Mouse (Mus musculus) retina, adult 2 months (tissue): ENCODE results near the gene Sap30l.

Source experiments
- DNase-seq: peaks from one replicate; pipeline ENCODE4 v3.0.0-alpha.2; 2012; ENCODE audit warnings: low read depth, low spot score

The Sap30l gene

DNA sequence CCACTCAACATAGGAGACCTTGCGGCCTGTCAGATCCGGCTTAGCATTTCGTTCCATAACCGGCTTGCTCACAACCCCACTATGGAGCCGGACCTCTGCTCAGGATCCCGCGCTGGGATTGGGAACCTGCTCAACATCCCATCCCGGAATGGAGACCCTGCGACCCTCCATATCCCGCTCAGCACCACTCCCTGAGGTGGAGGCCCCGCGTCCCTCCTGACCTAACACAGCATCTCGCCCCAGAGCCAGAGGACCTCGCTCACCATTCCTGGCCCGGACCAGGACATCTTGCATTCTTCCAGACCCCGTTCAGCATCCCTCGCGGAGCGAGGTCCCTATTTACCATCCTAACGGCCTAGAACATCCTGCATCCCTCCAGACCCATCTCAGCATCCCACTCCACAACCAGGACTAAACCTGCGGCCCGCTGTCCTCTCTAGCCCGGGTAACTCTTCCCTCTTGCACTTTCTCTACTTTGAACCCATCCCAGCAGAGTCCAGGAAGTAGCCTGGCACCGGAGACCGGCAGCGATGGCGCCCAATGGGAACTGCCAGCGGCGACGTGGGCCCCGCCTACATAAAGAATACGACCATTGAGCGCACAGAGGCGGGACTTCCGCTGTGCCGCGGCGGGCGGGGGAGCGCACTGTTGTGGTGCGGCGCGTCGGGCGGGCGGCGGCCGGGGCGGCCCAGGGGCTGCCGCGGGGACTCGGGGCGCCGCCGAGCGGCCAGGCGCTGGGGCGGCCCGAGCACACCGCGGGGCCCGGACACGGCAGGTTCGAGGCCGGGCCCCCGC is at the start of gene Sap30l:
Gene Sap30l, plus strand, starts transcription at position 667 of the 795 bp plus-strand sequence.
- DNase-seq = peak; percentile 87

DNA sequence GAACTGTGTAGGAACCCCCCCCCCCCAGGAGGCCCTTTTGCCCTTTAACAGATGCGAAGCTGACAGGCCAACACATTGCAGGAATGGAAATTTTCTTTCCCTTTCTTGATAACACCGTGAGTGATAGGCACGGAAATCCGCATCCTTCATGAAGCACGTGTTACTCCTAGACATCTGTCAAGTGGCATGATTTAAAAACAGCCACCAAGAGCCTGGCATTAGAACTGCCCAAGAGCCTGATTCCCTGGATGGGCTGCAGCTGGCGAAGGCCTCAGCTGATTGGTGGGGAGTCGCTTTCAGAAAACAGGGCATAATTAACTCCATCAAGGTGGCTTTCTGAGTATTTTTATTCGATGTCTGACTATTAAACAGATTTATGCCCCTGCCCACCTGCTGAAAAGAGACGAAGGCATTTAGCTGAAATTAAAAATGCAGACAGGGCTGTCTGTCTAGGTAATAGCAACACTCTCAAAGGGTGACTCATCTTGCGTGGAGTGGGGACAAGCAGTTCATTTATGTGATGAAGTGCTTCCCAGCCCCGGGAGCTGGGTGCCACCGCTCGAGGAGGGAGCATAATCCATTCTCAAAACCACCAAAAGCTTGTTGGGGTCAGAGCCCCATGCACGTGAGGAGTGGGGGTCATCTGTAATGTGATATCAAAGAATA is 47.8 kb upstream of the Sap30l start:
- DNase-seq = no peak

DNA sequence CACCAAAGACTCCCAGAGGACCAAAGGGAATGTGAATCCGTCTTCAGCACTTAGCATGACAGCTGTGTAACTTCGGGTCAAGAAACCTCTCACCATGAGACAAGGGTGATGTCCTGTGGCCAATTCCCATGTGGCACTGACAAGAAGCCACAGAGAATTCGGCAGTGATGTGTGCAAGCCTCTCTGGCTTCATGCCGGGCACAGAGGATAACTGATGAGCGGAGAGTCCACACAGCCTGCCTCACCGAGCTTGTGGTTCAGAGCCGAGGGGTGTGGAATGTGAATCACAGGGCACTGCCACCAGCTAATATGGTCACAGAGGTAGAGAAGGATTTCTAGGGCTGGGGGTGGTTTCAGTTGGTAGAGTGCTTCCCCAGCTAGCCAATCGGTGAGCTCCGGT is 42.8 kb upstream of the Sap30l start:
- DNase-seq = no peak

DNA sequence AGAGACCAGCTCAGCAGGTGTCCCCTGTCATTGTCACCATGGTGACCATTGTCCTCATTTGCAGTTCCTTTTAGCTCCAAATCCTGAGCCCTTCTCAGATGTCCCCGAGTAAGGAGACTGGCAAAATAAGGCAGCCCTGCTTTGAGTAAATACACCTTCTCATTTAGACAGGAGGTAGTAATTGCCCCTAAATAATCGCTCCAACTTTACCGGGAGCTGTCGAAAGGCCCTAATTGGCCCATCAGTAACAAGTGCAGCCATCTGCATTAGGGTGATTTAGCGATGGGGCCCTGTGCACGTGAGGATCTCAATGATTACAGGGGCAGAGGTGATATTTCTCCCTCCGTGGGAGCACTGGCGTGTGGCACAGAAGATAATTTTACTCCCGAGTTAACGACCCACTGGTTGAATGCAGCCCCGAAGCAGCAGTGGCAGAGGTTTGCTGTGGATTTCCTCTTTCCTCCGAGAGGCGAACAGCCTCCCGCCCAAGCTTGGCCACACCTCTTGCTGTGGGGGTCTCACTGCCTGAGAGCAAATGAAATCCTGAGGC is 40.9 kb upstream of the Sap30l start:
- DNase-seq = no peak

DNA sequence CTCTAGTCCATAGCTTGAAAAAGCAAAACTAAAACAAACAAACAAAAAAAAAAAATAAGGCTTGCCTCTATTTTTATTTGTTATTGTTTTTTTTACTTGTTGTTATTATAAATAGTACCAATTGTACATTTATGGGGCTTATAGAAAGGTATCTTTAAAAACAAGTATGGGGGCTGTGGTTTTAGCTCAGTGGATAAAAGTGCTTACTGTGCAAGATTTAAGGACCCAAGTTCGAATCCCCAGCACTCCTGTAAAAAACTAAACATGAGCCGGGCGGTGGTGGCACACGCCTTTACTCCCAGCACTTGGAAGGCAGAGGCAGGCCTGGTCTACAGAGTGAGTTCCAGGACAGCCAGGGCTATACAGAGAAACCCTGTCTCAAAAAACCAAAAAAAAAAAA is 40.1 kb upstream of the Sap30l start:
- no peak for DNase-seq

DNA sequence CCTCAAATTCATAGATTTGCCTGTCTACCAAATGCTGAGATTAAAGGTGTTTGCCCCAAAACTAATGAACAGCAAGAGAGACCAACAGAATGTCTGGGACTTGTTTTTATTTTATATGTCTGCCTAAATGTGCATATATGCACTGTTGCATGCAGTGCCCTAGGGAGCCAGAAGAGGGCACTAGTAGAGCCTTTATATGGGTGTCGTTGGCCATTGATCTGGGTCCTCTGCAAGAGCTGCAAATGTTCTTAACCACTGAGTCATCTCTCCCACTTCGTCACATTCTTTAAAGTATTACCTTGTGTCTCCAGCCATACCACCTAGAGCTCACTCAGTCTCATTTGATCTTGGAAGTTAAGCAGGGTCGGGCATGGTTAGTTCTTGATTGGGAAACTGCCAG is 37.3 kb upstream of the Sap30l start:
- DNase-seq = no peak

DNA sequence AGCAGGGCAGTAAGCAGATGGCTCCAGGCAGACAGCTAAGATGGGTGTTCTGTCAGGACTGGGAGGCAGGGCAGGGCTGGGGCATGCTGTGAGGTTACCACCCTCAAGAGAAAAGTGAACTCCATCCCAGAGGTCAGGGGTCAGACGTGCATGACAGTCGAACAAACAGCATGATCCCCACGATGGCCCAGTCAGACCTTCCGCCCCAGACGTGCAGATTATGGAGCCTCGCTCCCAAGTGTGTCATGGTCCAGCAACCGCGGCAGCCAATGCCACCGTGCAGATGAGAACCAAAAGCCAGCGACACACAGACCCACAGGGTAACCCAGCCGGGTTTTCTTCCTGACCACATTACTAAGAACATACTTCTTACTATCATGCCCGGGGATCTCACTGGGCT is 34.8 kb upstream of the Sap30l start:
- DNase-seq = no peak

DNA sequence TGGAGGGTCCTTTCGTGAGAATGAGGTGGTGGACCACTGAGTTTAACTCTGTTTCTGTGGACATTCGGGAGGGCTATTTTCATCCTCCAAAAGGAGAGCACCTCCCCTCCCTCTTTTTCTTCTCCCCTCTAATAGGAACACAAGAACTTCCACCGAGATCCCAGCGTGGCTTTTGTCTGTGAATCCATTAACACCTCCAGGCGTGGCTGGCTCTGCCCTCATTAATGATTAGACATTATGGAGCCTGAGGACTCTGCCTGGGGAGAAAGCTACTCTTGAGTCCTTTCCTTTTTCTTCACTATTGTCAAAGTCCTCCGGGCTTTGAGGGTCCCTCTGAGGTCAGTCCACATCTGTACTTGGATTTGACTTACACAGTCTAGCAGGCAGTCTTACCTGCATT is 34.3 kb upstream of the Sap30l start:
- DNase-seq = no peak

DNA sequence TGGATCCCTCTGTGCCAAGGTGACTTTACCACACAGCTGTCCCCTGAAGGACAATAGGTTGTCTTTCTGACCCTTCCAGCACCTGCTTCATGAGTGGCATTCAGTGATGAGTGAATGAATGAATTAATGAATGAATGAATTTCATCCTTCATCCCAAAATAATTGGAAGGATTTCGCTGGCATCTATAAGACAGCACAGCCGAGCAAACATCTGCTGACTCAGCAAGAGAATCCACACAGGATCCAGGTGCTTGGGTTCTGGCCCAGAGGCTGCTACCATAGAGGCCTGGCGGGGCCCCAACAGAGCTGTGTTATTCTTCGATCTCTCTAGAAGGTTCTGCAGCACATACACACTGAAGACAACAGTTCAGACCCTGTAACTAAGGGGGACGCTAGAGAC is 30.7 kb upstream of the Sap30l start:
- no peak for DNase-seq

DNA sequence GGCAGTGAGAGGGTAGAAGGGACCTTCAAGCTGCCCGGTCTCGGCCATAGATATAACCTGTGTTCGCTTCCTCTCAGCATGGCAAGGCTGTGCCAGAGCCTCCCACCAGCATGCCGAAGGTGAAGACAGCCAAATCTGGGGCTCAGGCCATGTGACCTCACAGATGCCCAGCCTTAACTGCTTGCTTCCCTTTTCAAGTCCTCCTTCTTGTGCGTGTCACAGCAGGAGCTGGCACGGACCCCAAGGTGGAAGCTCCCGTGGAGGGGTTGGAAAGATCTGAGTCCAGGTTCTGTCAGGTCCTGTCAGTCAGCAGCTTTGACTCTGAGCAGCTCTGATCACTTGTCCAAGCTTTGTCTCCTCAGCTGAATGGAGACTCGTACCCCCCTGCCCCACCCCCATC is 29.8 kb upstream of the Sap30l start:
- no peak for DNase-seq

DNA sequence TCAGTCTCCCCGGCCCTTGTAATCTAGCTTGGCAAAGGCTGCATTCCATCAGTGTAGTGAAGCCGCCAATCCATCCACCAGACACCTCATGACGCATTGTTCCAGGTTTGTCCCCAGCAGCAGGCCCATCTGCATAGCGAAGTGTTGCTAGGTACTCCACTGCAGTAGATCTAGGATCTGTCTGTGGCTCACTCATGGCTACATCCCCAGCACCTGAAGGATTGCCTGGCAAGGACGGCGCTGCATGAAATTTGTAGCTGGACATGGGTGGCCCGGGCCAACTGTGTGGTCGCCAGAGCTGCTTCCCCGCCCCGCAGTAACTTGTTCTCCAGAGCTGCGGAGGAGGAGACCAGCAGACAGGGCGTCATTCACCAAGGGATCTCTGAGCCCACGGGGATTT is 28.0 kb upstream of the Sap30l start:
- DNase-seq = no peak

DNA sequence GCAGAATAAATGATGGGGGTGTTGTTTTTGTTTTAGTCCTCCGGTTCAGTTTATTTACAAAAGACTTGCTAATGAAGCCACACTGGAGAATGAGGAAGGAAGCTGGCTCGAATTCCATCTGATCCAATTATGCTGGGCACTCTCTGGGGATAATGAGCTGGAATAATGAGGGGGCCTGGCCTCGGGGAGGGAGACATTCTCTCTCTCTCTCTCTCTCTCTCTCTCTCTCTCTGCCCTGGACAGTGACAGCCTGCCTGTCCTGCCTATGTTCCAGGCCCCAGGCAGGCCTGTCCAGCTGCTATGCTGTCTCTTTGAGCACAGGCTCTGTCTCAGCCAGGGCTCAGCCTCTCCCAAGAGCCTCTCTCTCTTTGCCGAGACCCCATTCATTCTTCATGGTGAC is 27.5 kb upstream of the Sap30l start:
- peak; percentile 23 for DNase-seq

DNA sequence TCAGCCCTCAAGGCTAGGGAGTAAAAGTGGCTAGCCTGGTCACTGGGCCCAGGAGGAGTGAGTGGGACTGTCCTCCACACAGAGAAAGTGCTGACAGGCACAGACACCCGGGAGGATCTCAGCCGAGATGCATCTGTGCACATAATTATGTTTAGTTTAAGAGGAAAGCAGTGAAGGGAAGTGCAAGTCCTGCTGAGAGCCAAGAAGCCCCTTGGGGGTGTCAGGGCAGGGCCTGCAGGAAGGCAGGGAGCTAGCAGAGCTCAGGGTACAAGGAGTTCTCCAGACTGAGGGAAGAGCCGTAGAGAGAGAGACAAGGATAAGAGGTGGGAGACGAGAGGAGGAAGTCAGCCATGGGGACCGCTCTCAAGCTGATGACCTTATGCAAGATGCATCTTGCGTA is 25.6 kb upstream of the Sap30l start:
- DNase-seq = no peak

DNA sequence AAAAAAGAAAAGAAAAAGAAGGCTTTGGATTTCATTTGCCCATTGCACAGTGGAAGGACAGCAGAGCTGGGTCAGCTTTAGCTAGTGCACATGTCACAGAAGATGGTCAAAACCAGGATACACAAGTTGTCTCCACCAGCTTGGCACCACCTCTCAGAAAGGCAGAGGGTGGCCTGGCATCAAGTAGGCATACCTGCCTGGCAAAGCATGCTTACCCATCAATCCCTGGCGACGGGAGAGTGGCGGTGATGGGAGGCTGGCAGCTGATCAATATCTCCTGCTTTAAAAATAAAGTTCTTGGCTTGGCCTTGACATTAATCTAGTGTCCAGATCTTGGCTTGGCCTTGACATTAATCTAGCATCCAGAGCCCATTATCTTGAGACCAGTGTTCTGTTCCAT is 24.9 kb upstream of the Sap30l start:
- no peak for DNase-seq

DNA sequence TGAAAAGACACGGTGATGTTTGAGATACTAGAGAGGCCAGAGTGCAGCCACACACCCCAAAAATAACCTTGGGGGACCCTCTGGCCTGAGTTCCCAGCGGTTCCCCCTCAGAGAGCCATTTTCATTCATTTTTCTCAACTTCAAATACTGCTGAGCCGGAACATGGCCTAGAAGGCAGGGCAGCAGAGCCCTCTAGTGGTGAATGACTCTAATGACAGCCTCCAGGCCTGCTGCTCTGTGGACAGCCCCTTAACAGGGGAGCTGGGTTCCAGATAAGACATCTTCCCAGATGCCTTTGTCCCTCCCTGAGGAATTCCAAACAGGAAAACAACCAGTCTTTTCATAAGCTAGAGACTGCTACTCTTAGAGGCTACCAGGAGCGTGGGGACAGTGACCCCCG is 23.1 kb upstream of the Sap30l start:
- no peak for DNase-seq

DNA sequence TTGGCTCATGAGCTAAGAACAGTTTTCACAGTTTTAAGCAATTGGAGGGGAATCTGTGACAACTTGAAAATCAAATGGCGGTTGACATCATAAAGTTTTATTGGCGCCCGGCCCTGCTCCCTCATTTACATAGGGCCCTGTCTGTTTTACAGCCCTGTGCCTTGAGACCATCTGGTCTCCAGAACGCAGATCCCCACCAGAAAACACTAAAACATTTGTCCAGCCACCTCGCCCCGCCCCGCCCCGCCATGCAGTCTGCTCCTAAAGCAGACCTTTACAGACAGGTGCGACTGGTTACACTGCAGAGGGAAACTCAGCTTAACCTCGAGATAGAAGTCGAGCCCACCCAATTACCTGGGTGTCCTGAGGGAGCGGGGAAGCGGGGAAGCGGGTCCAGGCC is 21.6 kb upstream of the Sap30l start:
- DNase-seq = no peak

DNA sequence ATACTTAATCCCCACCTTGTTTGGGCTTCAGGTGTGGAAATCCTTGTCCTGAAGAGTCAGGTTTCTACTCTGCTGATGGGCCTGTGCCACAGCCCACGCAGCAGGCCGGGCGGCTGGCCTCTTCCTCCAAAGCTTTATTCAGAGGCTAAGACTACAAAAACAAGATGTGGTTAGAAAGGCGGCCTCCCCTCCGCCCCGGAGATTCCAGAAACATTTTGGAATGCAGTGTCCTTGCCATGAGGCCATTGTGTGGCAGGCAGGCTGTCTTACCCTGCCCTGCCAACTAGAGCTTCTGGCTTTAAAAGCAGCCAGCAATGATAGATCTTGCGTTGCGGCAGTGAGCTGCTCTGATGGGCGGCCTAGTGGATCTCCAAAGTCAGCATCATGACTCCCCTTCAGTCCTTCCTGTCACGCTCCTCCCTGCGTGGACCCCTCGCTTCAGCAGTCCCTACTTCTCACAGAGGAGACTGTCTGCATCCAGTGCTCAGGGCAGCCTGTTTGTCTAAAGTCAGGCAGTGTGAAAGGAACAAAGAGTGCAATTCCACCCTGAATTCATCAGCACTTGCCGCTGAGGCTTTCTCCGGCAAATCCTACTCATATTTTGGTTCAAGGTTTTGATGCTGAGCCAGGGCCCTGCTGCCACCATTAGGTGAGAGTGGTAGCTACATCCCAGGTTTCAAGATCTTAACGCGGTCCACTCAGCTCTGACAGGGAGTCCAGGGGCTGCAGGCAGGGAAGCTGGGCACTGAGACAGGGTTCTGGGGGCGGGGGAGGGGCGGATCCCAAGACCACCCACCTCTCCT is 14.6 kb upstream of the Sap30l start:
- DNase-seq = no peak

DNA sequence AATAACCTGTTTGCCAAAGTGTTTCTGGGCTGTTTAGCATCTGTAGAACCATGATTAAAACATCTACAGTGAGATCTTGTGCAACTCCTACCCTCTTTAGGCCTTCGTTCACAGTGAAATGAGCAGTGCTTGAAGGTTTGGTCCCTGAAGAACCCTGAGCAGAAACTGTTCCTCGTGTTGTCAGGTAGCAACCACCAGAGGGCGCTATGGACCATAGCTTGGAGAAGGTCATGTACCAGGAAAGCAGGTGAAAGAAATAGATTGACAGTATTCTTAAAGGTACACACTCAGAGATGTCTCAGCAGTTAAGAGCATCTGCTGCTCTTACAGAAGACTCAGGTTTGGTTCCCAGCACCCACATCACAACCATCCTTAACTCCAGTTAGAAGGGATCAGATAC is 13.5 kb upstream of the Sap30l start:
- DNase-seq = no peak

DNA sequence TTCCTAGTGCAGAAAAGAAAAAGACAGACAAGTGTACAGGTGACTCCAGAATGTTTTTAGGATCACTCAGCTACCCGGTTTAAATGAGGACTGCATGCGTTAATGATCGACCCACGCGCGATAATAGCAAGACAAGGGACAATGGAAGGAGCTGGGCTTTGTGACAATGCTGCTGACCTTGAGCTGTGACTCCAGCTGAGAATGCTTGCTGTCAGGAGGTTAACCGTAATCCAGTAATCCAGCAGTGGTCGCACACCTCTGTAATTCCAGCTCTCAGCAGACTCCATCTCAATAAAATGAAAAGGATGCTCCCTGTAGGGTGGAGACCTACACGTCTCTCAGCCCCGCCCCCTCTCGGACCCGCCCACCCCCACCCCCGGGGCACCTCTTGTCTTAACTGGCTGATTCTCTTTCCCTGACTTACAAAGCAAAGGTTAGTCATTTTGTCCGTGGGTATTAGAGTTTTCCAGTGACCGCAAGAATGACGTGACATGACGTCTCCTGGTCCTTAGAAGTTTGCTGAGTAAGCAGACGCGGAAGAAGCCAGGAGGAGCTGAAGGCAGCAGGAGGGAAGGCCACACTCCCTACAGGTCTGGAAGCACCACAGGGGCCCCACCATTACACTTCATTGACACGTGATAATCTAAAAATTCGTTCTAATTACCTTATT is 10.4 kb upstream of the Sap30l start:
- DNase-seq = no peak

DNA sequence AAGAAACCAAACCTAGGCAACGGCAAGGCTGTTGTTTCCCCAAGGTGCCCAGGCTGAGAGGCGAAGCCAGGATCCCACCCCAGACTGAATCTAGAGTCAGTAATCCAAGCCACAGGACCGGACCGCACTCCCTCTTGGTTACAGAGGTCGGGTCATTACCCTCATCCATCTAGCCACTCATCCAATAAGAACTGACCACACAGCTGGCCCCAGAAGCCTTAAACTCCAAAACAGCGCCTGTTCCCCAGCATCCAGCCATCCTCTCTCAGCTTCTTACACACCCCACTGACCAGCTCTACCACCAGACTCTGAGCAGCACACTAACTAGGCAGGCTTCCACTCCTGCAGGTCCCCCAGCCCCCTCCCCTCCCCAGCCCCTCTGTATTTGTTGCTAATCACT is 6.4 kb upstream of the Sap30l start:
- DNase-seq = no peak

DNA sequence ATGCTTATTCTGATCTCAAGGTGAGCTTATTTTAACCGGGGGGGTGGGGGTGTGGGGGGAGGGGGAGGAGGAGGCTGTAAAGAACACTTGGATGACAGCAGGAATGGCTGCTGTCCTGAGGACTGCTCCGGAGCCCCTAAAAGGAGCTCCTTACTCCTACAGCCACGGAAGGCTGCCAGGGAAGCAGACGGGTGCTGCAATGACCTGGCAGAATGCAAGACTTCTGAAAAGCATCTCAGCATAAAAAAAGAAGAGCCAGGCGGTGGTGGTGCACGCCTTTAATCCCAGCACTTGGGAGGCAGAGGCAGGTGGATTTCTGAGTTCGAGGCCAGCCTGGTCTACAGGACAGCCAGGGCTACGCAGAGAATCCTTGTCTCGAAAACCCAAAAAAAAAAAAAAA is 3.6 kb upstream of the Sap30l start:
- DNase-seq = no peak

DNA sequence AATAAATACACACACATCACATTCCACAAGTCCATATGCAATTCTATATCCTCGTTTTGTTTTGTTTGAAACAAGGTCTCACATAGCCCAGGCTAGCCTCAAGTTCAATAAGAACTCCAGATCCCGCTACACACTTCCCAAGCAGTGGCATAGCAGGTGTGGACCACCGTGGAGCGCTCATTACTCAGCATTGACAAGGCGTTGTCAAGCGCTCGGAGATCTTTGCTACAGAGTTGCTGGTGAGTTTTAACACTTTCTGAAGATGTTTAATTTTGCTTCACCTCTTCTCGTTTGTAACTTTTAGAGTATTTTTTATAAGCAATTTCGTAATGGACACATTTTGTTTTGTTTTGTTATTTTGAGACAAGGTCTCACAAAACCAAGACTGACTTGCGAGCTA is 2.0 kb upstream of the Sap30l start:
- no peak for DNase-seq
